Mouse (Mus musculus) forebrain, postnatal 0 days (tissue): ENCODE measurements around the gene Cyp11a1. TPM values are rescaled to one million over a fixed set of nuclear protein-coding genes. Genes with fewer than 3 reads are reported as not detected.

ENCODE experiments used
- ATAC-seq: fragments of 200-750 bp; cut with Nextera tagmentation; 2 replicates; pipeline ENCODE4 v1.8.0; 2017; ENCODE audit warnings: mild to moderate bottlenecking, moderate library complexity
- DNase-seq: peaks from one replicate; pipeline ENCODE4 v3.0.0-alpha.2; 2015
- H3K27ac ChIP-seq: fragments of 300-500 bp; sonication (generic); 2 replicates; pipeline ENCODE4 v1.5.1; 2014; ENCODE audit warnings: low read depth, mild to moderate bottlenecking, antibody characterized with exemption, low read length, moderate library complexity, mixed read lengths
- H3K27me3 ChIP-seq: fragments of 300-500 bp; sonication (generic); 2 replicates; pipeline ENCODE4 v1.6.1; 2014; ENCODE audit warnings: mild to moderate bottlenecking, low read length, mixed read lengths; ENCODE audit not compliant: insufficient read depth
- H3K36me3 ChIP-seq: fragments of 300-500 bp; sonication (generic); 2 replicates; pipeline ENCODE4 v1.6.1; 2014; ENCODE audit warnings: mild to moderate bottlenecking, moderate library complexity; ENCODE audit not compliant: insufficient read depth
- H3K4me1 ChIP-seq: fragments of 300-500 bp; sonication (generic); 2 replicates; pipeline ENCODE4 v1.6.1; 2014; ENCODE audit warnings: antibody characterized with exemption; ENCODE audit not compliant: insufficient read depth
- H3K4me2 ChIP-seq: fragments of 300-500 bp; sonication (generic); 2 replicates; pipeline ENCODE4 v1.6.1; 2014; ENCODE audit warnings: low read depth, mild to moderate bottlenecking, moderate library complexity
- H3K4me3 ChIP-seq: fragments of 300-500 bp; sonication (generic); 2 replicates; pipeline ENCODE4 v1.5.1; 2014; ENCODE audit warnings: low read depth, low read length, mixed read lengths
- H3K9ac ChIP-seq: fragments of 300-500 bp; sonication (generic); 2 replicates; pipeline ENCODE4 v1.6.1; 2014; ENCODE audit warnings: mild to moderate bottlenecking
- H3K9me3 ChIP-seq: fragments of 300-500 bp; sonication (generic); 2 replicates; pipeline ENCODE4 v1.6.1; 2016; ENCODE audit warnings: low read length
- CTCF ChIP-seq: sonication (generic); IDR thresholded peaks from 2 replicates; pipeline ENCODE4 v1.5.1; 2016; ENCODE audit warnings: antibody characterized with exemption, control low read depth, low read depth
- WGBS: fragments of 180-500 bp; shearing (Covaris S2); extraction: QIAGEN DNeasy Blood & Tissue Kit; methylation state at CpG from one replicate; pipeline ENCODE4 v1.1.7; 2014; 5-methylcytosine and 5-hydroxymethylcytosine counted together
- polyA plus RNA-seq: library from polyadenylated mRNA; unstranded; fragments of >200 nt; fragmentation: Nextera tagmentation; extraction: Ambion mirVana; gene quantifications from 2 replicates; pipeline ENCODE4 v1.2.1, GENCODE M21; 2015
- total RNA-seq: library from RNA; depleted of rRNA; stranded (reverse); fragments of >200 nt; gene quantifications from 2 replicates; pipeline ENCODE4 v1.2.3, GENCODE M21; 2014

The Cyp11a1 gene
- total and polyA plus RNA-seq, 2 experiments from 2014 or later: 0.29 to 0.88 TPM

DNA sequence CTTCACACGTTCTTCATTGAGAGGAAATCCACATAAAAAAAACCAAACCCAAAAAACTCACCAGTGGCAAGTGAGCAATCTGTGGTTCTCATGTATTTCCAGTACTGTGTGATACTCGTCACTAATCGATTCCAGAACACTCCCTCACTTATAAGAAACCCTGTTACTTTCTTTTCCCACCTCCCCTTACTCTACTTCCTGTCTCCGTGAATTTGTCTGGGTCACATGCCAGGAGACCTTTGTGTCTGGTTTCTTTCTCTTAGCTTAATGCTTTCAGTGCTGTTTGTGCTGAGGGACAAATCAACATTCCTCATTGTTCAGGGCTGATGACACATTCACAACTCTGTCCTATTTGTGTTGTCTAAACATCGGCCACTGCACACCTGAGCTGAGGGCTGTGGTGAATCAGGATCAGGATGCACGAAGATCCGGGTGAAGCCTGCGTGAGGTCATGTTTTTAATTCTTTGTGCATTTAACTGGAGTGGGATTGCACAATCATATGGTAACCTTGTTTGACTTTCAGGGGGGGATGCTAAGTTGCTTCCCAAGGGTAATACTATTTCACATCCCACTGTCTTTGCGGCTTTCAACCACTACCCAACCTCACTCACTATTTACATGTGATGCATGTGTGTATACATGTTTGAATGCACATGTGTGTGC is 33.3 kb upstream of the Cyp11a1 start:
- H3K27ac ChIP-seq: no peak overlapping the region
- 61% methylated on average over 9 of the region's 9 CpGs for WGBS
- H3K4me3 ChIP-seq: no peak overlapping the region
- no peaks in the 10 kb centered on the region for H3K4me1 ChIP-seq
- no peaks in the 10 kb centered on the region for H3K9me3 ChIP-seq
- DNase-seq (no peak), ATAC-seq (no peak)
- TF ChIP-seq CTCF: no peak
- H3K36me3 ChIP-seq: no peaks in the 10 kb centered on the region
- H3K9ac ChIP-seq: no peak overlapping the region
- no peaks in the 10 kb centered on the region for H3K27me3 ChIP-seq
- H3K4me2 ChIP-seq: no peak overlapping the region

DNA sequence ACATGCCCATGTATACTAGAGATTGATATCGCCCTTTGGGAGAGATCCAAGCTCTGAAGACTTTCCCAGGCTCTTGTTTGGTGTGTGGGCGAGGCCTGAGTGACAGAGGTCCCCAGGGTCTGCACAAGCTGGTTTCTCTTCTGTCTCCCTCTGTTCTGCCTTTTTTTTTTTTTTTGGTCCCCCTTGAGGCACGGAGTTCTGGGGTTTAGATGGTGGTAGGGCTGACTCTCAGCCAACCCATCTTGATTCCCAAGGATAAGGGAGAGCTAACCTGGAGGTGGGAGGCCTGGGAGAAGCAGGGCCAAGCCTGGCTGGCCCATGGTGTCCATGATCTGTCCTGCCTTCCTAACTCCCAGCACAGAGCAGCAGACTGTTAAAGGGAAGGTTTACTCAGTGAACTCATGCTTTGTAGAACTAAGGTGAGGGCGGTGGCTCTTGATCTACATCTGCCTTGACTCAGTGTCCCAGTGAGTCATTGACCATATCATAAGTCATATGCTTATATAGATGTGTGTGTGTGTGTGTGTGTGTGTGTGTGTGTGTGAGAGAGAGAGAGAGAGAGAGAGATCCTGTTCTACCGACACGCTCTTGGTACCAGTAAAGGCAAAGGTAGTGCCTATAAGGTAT is 32.7 kb upstream of the Cyp11a1 start:
- Histone ChIP-seq H3K9ac (no peak overlapping the region), H3K27me3 (no peaks in the 10 kb centered on the region), H3K27ac (no peak overlapping the region), H3K36me3 (no peaks in the 10 kb centered on the region), H3K4me3 (no peak overlapping the region), H3K9me3 (no peaks in the 10 kb centered on the region), H3K4me1 (no peaks in the 10 kb centered on the region), H3K4me2 (no peak overlapping the region)
- 83% methylated on average over 6 of the region's 6 CpGs for WGBS
- ATAC-seq (no peak), DNase-seq (no peak)
- TF ChIP-seq CTCF: no peak

DNA sequence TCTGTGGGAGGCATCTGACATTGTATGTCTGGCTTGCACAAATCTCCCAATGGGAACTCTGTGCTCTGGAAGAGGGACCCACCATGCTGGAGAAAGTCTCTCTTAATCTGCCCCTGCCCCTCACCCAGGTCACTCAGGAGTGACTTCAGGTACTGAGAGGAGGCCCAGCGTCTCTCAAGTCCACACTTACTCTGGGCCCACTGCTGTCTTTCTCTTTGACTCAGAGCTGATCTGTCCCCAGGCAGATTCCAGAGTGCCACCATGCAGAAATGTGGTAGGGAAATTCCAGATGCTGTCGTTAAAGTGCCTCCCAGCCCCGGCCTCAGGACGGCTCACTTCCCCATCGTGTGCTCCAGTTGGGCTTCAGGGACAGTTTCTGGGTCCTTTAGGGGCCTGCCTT is 32.0 kb upstream of the Cyp11a1 start:
- ATAC-seq: no peak
- Histone ChIP-seq H3K27me3 (no peaks in the 10 kb centered on the region), H3K4me3 (no peak overlapping the region), H3K4me2 (no peak overlapping the region), H3K36me3 (no peaks in the 10 kb centered on the region), H3K4me1 (no peaks in the 10 kb centered on the region), H3K9me3 (no peaks in the 10 kb centered on the region), H3K27ac (no peak overlapping the region), H3K9ac (no peak overlapping the region)
- 75% methylated on average over 5 of the region's 5 CpGs for WGBS
- TF ChIP-seq CTCF: no peak
- no peak for DNase-seq

DNA sequence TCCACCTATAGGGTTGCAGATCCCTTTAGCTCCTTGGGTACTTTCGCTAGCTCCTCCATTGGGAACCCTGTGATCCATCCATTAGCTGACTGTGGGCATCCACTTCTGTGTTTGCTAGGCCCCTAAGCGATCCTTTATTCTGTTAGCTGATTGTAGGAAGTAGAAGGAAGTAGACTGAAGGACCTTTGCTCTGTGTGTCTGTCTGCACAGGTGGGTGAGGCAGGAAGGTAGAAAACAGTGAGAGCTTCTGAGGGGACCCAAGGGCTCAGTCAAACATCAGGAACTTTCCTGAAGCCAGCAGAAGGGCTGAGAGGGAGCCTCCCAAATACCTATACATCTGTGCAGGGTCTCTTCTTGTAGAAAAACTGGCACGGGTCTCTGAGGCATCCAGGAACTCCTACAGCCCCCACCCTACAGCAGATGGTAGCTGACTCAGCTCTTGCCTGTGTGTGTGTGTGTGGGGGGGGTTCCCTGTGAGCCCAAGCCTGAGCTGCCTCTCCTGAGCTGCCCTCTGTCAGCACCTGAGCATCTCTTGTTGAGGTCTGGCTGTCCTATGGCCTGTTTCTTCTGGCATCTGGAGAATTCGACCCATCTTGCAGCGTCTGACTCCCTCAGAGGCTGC is 30.9 kb upstream of the Cyp11a1 start:
- Histone ChIP-seq H3K27ac (no peak overlapping the region), H3K36me3 (no peaks in the 10 kb centered on the region), H3K4me3 (no peak overlapping the region), H3K27me3 (no peaks in the 10 kb centered on the region), H3K4me2 (no peak overlapping the region), H3K9ac (no peak overlapping the region), H3K9me3 (no peaks in the 10 kb centered on the region), H3K4me1 (no peaks in the 10 kb centered on the region)
- TF ChIP-seq CTCF: no peak
- no peak for DNase-seq
- 92% methylated on average over 5 of the region's 5 CpGs for WGBS
- no peak for ATAC-seq

DNA sequence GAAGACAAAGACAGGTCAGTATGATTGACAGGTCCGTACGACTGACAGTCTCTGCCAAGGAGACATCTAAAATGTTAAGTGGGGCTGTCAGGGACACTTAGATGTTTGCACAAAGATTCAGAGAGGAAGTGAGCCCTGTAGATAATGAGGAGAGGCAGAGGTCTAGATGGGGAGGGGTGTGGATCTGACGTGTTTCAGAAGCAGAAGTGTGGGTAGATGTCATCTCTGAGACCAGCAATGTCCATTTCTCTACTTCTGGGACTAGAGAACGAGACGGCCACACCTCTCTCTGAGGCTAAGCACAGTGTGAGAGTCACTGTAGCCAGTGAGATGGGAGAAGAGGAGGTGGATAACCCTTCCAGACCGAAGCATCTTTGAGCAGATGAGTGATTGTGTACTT is 28.2 kb upstream of the Cyp11a1 start:
- H3K4me3 ChIP-seq: no peak overlapping the region
- H3K27me3 ChIP-seq: no peaks in the 10 kb centered on the region
- H3K4me1 ChIP-seq: no peaks in the 10 kb centered on the region
- no peak for TF ChIP-seq CTCF
- H3K4me2 ChIP-seq: no peak overlapping the region
- H3K27ac ChIP-seq: no peak overlapping the region
- H3K9me3 ChIP-seq: no peaks in the 10 kb centered on the region
- DNase-seq (no peak), ATAC-seq (no peak)
- H3K36me3 ChIP-seq: no peaks in the 10 kb centered on the region
- H3K9ac ChIP-seq: no peak overlapping the region
- 90% methylated on average over 6 of the region's 6 CpGs for WGBS

DNA sequence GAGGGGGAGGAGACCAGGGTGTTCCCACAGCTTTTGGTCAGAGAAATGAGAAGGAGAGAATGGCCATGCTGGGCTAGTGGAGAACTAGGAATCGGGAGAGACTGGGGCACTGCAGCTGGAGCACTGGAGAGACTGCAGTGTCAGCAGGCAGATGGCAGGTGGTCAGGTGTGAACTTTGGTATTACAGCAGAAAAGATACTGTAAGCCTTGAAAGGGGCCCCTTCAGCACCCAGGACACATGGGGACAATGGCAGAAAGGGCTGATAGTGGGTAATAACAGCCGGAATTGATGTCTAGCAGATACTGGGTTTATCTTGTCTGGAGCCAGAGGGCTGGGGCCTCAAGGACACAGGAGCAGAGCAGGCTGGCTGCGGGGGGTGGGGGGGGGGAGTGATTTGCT is 27.4 kb upstream of the Cyp11a1 start:
- no peak overlapping the region for H3K27ac ChIP-seq
- 82% methylated on average over 3 of the region's 3 CpGs for WGBS
- H3K36me3 ChIP-seq: no peaks in the 10 kb centered on the region
- H3K4me3 ChIP-seq: no peak overlapping the region
- TF ChIP-seq CTCF: no peak
- H3K9ac ChIP-seq: no peak overlapping the region
- H3K4me1 ChIP-seq: no peaks in the 10 kb centered on the region
- no peak for DNase-seq
- no peaks in the 10 kb centered on the region for H3K9me3 ChIP-seq
- ATAC-seq: no peak
- H3K4me2 ChIP-seq: no peak overlapping the region
- H3K27me3 ChIP-seq: no peaks in the 10 kb centered on the region

DNA sequence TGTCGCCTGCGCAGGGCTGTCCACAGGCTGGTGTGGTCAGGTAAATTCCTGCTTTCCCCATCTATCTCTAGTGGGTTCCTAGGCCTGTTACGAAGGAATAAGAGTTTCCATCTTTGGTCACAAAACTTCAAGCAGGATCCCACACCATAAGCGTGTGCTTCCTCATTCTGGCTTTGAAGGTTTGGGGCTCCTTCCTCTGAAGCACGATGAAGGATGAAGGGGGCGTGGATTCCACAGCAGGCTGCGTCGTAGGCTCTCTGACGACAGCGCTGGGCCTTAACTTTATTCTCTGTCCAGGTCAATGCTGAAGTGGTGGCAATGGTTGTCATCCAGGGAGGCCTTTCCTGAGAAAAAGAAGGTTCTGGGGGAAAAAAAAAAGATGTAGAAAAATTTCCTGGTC is 25.6 kb upstream of the Cyp11a1 start:
- Histone ChIP-seq H3K27me3 (no peaks in the 10 kb centered on the region), H3K9ac (no peak overlapping the region), H3K27ac (no peak overlapping the region), H3K4me2 (no peak overlapping the region), H3K4me1 (no peaks in the 10 kb centered on the region), H3K9me3 (no peaks in the 10 kb centered on the region), H3K36me3 (no peaks in the 10 kb centered on the region), H3K4me3 (no peak overlapping the region)
- DNase-seq (no peak), ATAC-seq (no peak)
- 87% methylated on average over 10 of the region's 10 CpGs for WGBS
- no peak for TF ChIP-seq CTCF
